Mouse (Mus musculus) hindbrain, embryonic 16.5 days (tissue): ENCODE measurements around the gene Fnip2. TPM values are rescaled to one million over a fixed set of nuclear protein-coding genes. Genes with fewer than 3 reads are reported as not detected.
A peak's percentile ranks its signal among the peaks of the same experiment; 100 is the strongest.

Source experiments
- ATAC-seq: fragments of 200-750 bp; cut with Nextera tagmentation; 2 replicates; pipeline ENCODE4 v1.8.0; 2017; ENCODE audit warnings: moderate TSS enrichment, moderate library complexity
- H3K27ac ChIP-seq: fragments of 300-500 bp; sonication (generic); 2 replicates; pipeline ENCODE4 v1.5.1; 2014; ENCODE audit warnings: low read depth, mild to moderate bottlenecking, control low read depth, low read length, moderate library complexity
- H3K27me3 ChIP-seq: fragments of 300-500 bp; sonication (generic); replicated peaks from 2 replicates; pipeline ENCODE4 v1.6.1; 2014; ENCODE audit warnings: low read length; ENCODE audit not compliant: control insufficient read depth, insufficient read depth
- H3K36me3 ChIP-seq: fragments of 300-500 bp; sonication (generic); 2 replicates; pipeline ENCODE4 v1.6.1; 2014; ENCODE audit warnings: mild to moderate bottlenecking, low read length, moderate library complexity, mixed read lengths; ENCODE audit not compliant: control insufficient read depth, insufficient read depth
- H3K4me1 ChIP-seq: fragments of 300-500 bp; sonication (generic); 2 replicates; pipeline ENCODE4 v1.6.1; 2014; ENCODE audit warnings: low read depth, low read length; ENCODE audit not compliant: control insufficient read depth, insufficient read depth
- H3K4me2 ChIP-seq: fragments of 300-500 bp; sonication (generic); 2 replicates; pipeline ENCODE4 v1.6.1; 2014; ENCODE audit warnings: mild to moderate bottlenecking, low read length, control low read depth, moderate library complexity
- H3K4me3 ChIP-seq: fragments of 300-500 bp; sonication (generic); 2 replicates; pipeline ENCODE4 v1.5.1; 2014; ENCODE audit warnings: mild to moderate bottlenecking, low read length, control low read depth, moderate library complexity
- H3K9ac ChIP-seq: fragments of 300-500 bp; sonication (generic); 2 replicates; pipeline ENCODE4 v1.6.1; 2014; ENCODE audit warnings: low read depth, mild to moderate bottlenecking, control low read depth, low read length, moderate library complexity
- H3K9me3 ChIP-seq: fragments of 300-500 bp; sonication (generic); 2 replicates; pipeline ENCODE4 v1.6.1; 2014; ENCODE audit warnings: mild to moderate bottlenecking, low read length, moderate library complexity; ENCODE audit not compliant: control insufficient read depth
- WGBS: fragments of 180-500 bp; shearing (Covaris S2); extraction: QIAGEN DNeasy Blood & Tissue Kit; methylation state at CpG from one replicate; pipeline ENCODE4 v1.1.7; 2014; 5-methylcytosine and 5-hydroxymethylcytosine counted together
- polyA plus RNA-seq: library from polyadenylated mRNA; unstranded; fragments of >200 nt; fragmentation: Nextera tagmentation; extraction: Ambion mirVana; gene quantifications from 2 replicates; pipeline ENCODE4 v1.2.1, GENCODE M21; 2015

Gene Fnip2
- polyA plus RNA-seq, 1 experiment from 2014 or later: 4.5 TPM

GRCm38 (mm10) chr3:79537626-79538203 lies 29.9 kb downstream of the Fnip2 start:
- 0 out of 2 replicates have a peak, but pooled peaks have one; percentile 48 for ATAC-seq
- H3K36me3 ChIP-seq: no peaks in the 10 kb centered on the region
- no peak overlapping the region for H3K27ac ChIP-seq
- H3K4me3 ChIP-seq: no peak overlapping the region
- no peaks in the 10 kb centered on the region for H3K9me3 ChIP-seq
- H3K9ac ChIP-seq: no peak overlapping the region
- 91% methylated on average over 3 of the region's 3 CpGs for WGBS
- H3K27me3 ChIP-seq: no peaks in the 10 kb centered on the region
- no peak overlapping the region for H3K4me2 ChIP-seq
- H3K4me1 ChIP-seq: no peaks in the 10 kb centered on the region

- no peak for ATAC-seq
- Histone ChIP-seq H3K4me2 (no peak overlapping the region), H3K9me3 (no peaks in the 10 kb centered on the region), H3K36me3 (no peaks in the 10 kb centered on the region), H3K9ac (no peak overlapping the region), H3K27ac (no peak overlapping the region), H3K4me3 (no peak overlapping the region), H3K4me1 (no peaks in the 10 kb centered on the region), H3K27me3 (no peaks in the 10 kb centered on the region)
- WGBS: 76% methylated on average over 7 of the region's 7 CpGs
Observed at GRCm38 (mm10) chr3:79537023-79537422, 30.6 kb downstream of the Fnip2 start.

- 70% methylated on average over 9 of the region's 9 CpGs for WGBS
Observed at GRCm38 (mm10) chr3:79531581-79532271, 35.9 kb downstream of the Fnip2 start.

GRCm38 (mm10) chr3:79529499-79530096 lies 38.0 kb downstream of the Fnip2 start:
- no peak overlapping the region for H3K27ac ChIP-seq
- no peak overlapping the region for H3K4me3 ChIP-seq
- no peak overlapping the region for H3K9ac ChIP-seq
- no peak overlapping the region for H3K4me2 ChIP-seq
- H3K9me3 ChIP-seq: no peaks in the 10 kb centered on the region
- 0 out of 2 replicates have a peak, but pooled peaks cover 2% of the 10 kb centered on the region for H3K4me1 ChIP-seq
- no peaks in the 10 kb centered on the region for H3K36me3 ChIP-seq
- 87% methylated on average over 6 of the region's 6 CpGs for WGBS
- no peak for ATAC-seq
- H3K27me3 ChIP-seq: no peaks in the 10 kb centered on the region

More at GRCm38 (mm10) chr3:79531581-79532271, 35.9 kb downstream of the Fnip2 start:
- Histone ChIP-seq H3K36me3 (no peaks in the 10 kb centered on the region), H3K27me3 (no peaks in the 10 kb centered on the region), H3K4me1 (0 out of 2 replicates have a peak, but pooled peaks cover 2% of the 10 kb centered on the region), H3K27ac (no peak overlapping the region), H3K9me3 (no peaks in the 10 kb centered on the region), H3K9ac (no peak overlapping the region), H3K4me3 (no peak overlapping the region), H3K4me2 (no peak overlapping the region)
- ATAC-seq: 0 out of 2 replicates have a peak, but pooled peaks have one; percentile 12

GRCm38 (mm10) chr3:79528451-79528850 lies 39.1 kb downstream of the Fnip2 start:
- no peaks in the 10 kb centered on the region for H3K9me3 ChIP-seq
- no peaks in the 10 kb centered on the region for H3K36me3 ChIP-seq
- H3K4me2 ChIP-seq: no peak overlapping the region
- 60% methylated on average over 8 of the region's 8 CpGs for WGBS
- H3K27ac ChIP-seq: no peak overlapping the region
- no peak for ATAC-seq
- H3K4me1 ChIP-seq: 0 out of 2 replicates have a peak, but pooled peaks cover 2% of the 10 kb centered on the region
- H3K27me3 ChIP-seq: no peaks in the 10 kb centered on the region
- H3K9ac ChIP-seq: no peak overlapping the region
- H3K4me3 ChIP-seq: no peak overlapping the region

GRCm38 (mm10) chr3:79527921-79528320 lies 39.7 kb downstream of the Fnip2 start:
- H3K36me3 ChIP-seq: no peaks in the 10 kb centered on the region
- no peak overlapping the region for H3K4me2 ChIP-seq
- H3K27ac ChIP-seq: no peak overlapping the region
- ATAC-seq: no peak
- WGBS: 64% methylated on average over 8 of the region's 8 CpGs
- no peaks in the 10 kb centered on the region for H3K27me3 ChIP-seq
- H3K4me1 ChIP-seq: 0 out of 2 replicates have a peak, but pooled peaks cover 2% of the 10 kb centered on the region
- no peaks in the 10 kb centered on the region for H3K9me3 ChIP-seq
- H3K9ac ChIP-seq: no peak overlapping the region
- H3K4me3 ChIP-seq: no peak overlapping the region

- Histone ChIP-seq H3K4me1 (0 out of 2 replicates have a peak, but pooled peaks cover 2% of the 10 kb centered on the region), H3K36me3 (no peaks in the 10 kb centered on the region), H3K27me3 (no peaks in the 10 kb centered on the region), H3K9ac (no peak overlapping the region), H3K27ac (no peak overlapping the region), H3K9me3 (no peaks in the 10 kb centered on the region), H3K4me3 (no peak overlapping the region), H3K4me2 (no peak overlapping the region)
- ATAC-seq: no peak
- WGBS: 81% methylated on average over 3 of the region's 3 CpGs
Observed at GRCm38 (mm10) chr3:79527521-79527920, 40.1 kb downstream of the Fnip2 start.

- Histone ChIP-seq H3K4me3 (no peak overlapping the region), H3K4me2 (no peak overlapping the region), H3K27ac (no peak overlapping the region), H3K4me1 (peaks cover 12% of the 10 kb centered on the region), H3K27me3 (no peaks in the 10 kb centered on the region), H3K9me3 (no peaks in the 10 kb centered on the region), H3K9ac (no peak overlapping the region), H3K36me3 (no peaks in the 10 kb centered on the region)
- no peak for ATAC-seq
- 93% methylated on average over 4 of the region's 4 CpGs for WGBS
Observed at GRCm38 (mm10) chr3:79523349-79523748, 44.2 kb downstream of the Fnip2 start.

- 77% methylated on average over 9 of the region's 9 CpGs for WGBS
- no peaks in the 10 kb centered on the region for H3K27me3 ChIP-seq
- no peak overlapping the region for H3K9ac ChIP-seq
- H3K4me3 ChIP-seq: no peak overlapping the region
- H3K4me2 ChIP-seq: no peak overlapping the region
- no peak overlapping the region for H3K27ac ChIP-seq
- H3K9me3 ChIP-seq: no peaks in the 10 kb centered on the region
- peaks cover 18% of the 10 kb centered on the region for H3K4me1 ChIP-seq
- H3K36me3 ChIP-seq: no peaks in the 10 kb centered on the region
- no peak for ATAC-seq
Observed at GRCm38 (mm10) chr3:79519862-79520261, 47.7 kb downstream of the Fnip2 start.
